Mouse (Mus musculus): Measurements from ENCODE around the gene Sgsm1. TPM values are rescaled to one million over a fixed set of nuclear protein-coding genes. Genes with fewer than 3 reads are reported as not detected.

Sgsm1 gene
- polyA plus RNA-seq (2012; ENCODE audit: insufficient read depth, insufficient read length, low replicate concordance, missing spikeins), result not detected in 2 replicates

DNA sequence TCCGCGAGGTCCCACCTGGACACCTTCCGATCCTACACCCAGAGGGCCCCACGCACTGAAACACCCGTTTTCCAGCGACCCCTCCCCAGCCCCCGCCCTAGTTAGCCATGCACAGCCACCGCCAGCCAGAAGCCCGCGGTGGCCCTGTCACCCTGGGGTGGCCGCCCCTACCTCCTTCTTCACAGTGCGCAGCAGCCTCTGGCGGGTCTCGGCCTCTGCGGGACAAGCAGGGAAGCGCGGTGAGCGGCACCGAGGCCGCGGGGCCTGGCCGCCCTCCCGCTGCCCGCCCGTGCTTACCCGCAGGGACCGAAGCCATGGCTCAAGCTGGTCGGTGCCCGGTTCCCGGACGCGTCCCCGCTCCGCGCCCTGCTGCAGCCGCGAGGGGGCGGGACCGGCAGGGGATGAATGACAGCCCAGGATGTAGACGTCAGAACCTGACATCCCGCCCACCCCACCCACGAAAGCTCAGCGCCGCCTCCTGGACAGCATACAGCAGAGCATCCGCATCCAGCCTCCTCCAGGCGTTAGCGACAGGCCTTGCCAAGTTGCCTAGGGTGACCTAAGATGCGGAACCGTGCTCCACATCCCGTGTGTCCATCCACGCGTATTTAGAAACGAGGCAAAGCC, at the start of gene Sgsm1:
Gene Sgsm1 (minus strand): TSS at position 410 of the 627 bp plus-strand sequence.
- WGBS, result 1% methylated on average over 53 of the region's 53 CpGs

DNA sequence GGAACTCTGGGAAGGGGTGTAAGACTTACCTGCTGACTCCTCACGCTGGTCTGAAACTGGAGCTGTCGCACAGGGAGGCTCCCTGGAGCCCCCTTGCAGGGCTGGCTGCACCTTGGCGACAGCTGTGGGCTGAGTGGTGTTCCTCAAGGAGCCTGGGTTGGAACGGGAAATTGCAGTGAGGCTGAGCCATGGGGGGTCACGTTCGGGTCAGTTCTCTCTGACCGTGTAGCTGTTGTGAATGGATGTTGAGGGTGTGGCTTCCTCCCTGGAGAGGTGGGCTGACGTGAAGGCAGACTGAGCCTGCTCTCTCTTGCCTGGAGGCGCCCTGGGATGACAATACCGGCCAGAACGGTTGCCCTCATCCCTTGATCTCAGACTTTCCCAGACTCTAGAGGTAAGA, 48.2 kb upstream of the Sgsm1 start:
- H3K4me1 ChIP-seq (ENCODE audit: control insufficient read depth, insufficient read depth, low read length), result peaks cover 12% of the 10 kb centered on the region
- H3K4me3 ChIP-seq (ENCODE audit: insufficient read depth, low read depth, low read length), result no peak overlapping the region
- no peak overlapping the region for H3K27ac ChIP-seq (ENCODE audit: insufficient read depth, low read depth, low read length)
- TF ChIP-seq CTCF (IDR thresholded peaks at IDR 0.05; ENCODE audit: insufficient read depth, low read depth, low read length) (no peak), POLR2A (IDR thresholded peaks at IDR 0.05; ENCODE audit: insufficient read depth, low read depth, low read length) (no peak)
- 48% methylated on average over 11 of the region's 11 CpGs for WGBS

More for the DNA sequence above, at the start of gene Sgsm1:
- Histone ChIP-seq H3K4me1 (ENCODE audit: control insufficient read depth, insufficient read depth, low read length) (peaks cover 37% of the 10 kb centered on the region), H3K4me3 (ENCODE audit: insufficient read depth, low read depth, low read length) (peak within 1 kb of the TSS; percentile 85), H3K27ac (ENCODE audit: insufficient read depth, low read depth, low read length) (peak within 1 kb of the TSS; percentile 92)
- TF ChIP-seq POLR2A (IDR thresholded peaks at IDR 0.05; ENCODE audit: insufficient read depth, low read depth, low read length) (peak; percentile 76), CTCF (IDR thresholded peaks at IDR 0.05; ENCODE audit: insufficient read depth, low read depth, low read length) (0 out of 2 replicates have a peak, but pooled peaks have one; percentile 12)

DNA sequence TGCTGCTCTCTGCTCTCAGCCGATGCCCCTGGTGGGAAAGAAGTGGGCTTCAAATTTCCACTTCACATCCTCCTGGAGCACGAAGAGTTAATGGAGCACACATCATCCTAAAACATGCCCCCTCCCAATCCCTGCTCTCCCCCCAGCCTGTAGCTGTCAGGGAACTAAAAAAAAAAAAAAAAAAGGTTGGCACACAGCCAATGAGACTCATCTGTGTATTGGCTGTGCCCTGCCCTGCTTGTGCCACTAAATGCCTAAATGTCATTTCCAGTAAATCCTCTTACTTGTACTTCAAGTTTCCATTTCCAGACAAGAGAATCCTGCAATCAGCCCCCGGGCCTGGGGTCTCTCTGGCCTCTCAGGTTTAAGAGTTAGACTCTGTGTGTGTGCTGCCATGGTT, 47.1 kb upstream of the Sgsm1 start:
- no peak for TF ChIP-seq CTCF (IDR thresholded peaks at IDR 0.05; ENCODE audit: insufficient read depth, low read depth, low read length)
- no peak for TF ChIP-seq POLR2A (IDR thresholded peaks at IDR 0.05; ENCODE audit: insufficient read depth, low read depth, low read length)
- H3K4me3 ChIP-seq (ENCODE audit: insufficient read depth, low read depth, low read length), result no peak overlapping the region
- no peak overlapping the region for H3K27ac ChIP-seq (ENCODE audit: insufficient read depth, low read depth, low read length)
- peaks cover 14% of the 10 kb centered on the region for H3K4me1 ChIP-seq (ENCODE audit: control insufficient read depth, insufficient read depth, low read length)
- 44% methylated on average over 3 of the region's 3 CpGs for WGBS

DNA sequence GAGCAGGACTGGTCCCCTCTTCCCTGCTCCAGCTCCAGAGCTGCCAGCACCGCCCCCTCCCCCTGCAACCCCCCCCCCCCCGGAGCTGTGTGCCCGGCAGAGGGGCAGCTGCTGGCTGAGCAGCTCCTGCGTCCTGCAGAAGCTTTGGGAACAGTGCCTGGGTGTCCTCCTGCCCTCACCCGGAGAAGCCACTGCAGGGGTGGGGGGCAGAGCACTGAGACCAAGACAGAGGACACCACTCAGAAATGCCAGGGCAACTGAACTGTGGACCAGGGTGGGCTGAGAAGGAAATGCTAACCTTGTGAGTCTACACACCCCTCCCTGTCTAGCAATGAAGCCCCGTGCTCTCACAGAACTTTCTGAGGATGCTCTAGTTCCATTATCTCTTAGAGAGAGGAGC, 46.6 kb upstream of the Sgsm1 start, which contains the start of gene Aym1:
Gene Aym1 (plus strand): TSS at position 109 of the 400 bp plus-strand sequence.
- H3K4me3 ChIP-seq (ENCODE audit: insufficient read depth, low read depth, low read length), result no peak within 1 kb of the TSS
- H3K27ac ChIP-seq (ENCODE audit: insufficient read depth, low read depth, low read length), result no peak within 1 kb of the TSS
- TF ChIP-seq POLR2A (IDR thresholded peaks at IDR 0.05; ENCODE audit: insufficient read depth, low read depth, low read length), result no peak
- TF ChIP-seq CTCF (IDR thresholded peaks at IDR 0.05; ENCODE audit: insufficient read depth, low read depth, low read length), result no peak
- WGBS, result 35% methylated on average over 5 of the region's 6 CpGs
- H3K4me1 ChIP-seq (ENCODE audit: control insufficient read depth, insufficient read depth, low read length), result peaks cover 15% of the 10 kb centered on the region

DNA sequence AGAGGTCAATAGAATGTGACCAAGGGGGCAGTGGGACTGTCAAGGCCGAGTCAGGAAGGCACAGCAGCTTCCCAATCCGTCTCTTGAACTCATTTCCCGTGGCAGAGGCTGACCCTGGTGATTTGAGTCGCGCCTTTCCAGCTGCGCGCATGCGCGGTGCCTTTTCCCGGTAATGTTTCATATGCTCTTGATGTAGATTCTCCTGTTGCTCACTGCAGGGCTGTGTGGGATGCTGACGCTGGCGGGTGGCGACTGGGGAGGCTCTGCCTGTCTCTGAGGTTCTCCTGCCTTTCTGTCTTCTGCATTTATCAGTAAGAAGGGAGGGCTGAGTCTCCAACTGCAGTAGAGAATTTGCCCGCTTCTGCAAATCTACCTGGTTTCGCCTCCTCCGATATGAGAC, 43.7 kb upstream of the Sgsm1 start:
- TF ChIP-seq CTCF (IDR thresholded peaks at IDR 0.05; ENCODE audit: insufficient read depth, low read depth, low read length) (no peak), POLR2A (IDR thresholded peaks at IDR 0.05; ENCODE audit: insufficient read depth, low read depth, low read length) (no peak)
- 45% methylated on average over 16 of the region's 16 CpGs for WGBS
- Histone ChIP-seq H3K4me1 (ENCODE audit: control insufficient read depth, insufficient read depth, low read length) (peaks cover 20% of the 10 kb centered on the region), H3K4me3 (ENCODE audit: insufficient read depth, low read depth, low read length) (no peak overlapping the region), H3K27ac (ENCODE audit: insufficient read depth, low read depth, low read length) (no peak overlapping the region)

DNA sequence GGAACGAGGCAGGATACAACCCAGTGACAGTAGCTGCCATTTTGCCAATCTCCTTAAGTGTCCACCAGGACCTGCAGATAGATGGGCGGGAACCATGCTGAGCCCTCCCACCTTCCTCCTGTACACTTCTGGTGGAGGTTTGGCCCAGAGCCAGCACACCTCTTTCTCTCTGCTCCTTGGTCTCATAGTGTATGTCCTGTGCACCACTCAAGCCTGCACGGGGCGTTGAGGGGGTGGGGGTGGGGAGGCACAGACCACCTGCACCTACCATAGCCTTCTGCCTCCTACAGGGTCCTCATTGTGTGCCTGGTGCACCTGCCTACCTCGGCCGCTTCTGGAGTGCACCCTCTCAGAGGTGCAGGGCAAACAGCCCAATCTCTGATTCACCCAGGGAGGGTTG, 42.0 kb upstream of the Sgsm1 start:
- Histone ChIP-seq H3K27ac (ENCODE audit: insufficient read depth, low read depth, low read length) (no peak overlapping the region), H3K4me1 (ENCODE audit: control insufficient read depth, insufficient read depth, low read length) (peaks cover 22% of the 10 kb centered on the region), H3K4me3 (ENCODE audit: insufficient read depth, low read depth, low read length) (no peak overlapping the region)
- WGBS, result 68% methylated on average over 6 of the region's 6 CpGs
- TF ChIP-seq CTCF (IDR thresholded peaks at IDR 0.05; ENCODE audit: insufficient read depth, low read depth, low read length) (no peak), POLR2A (IDR thresholded peaks at IDR 0.05; ENCODE audit: insufficient read depth, low read depth, low read length) (no peak)

DNA sequence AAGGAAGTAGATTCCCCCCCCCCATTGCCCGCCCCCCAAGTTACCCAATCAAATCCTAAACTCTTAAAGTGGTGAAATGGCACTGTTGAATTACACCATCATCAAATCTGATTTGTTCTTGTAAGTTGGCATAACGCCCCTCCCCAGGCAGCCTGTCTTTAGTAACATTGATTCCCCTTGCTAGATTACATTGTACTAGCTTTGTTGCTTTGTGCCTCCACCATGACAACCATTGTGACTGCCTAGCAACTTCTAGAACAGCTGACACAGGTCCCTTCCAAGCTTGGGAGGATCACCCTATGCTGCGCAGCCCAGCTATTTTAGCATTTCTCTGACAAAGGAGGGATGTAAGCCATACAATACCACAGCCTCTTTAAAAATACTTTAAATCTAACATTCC, 41.2 kb upstream of the Sgsm1 start:
- TF ChIP-seq CTCF (IDR thresholded peaks at IDR 0.05; ENCODE audit: insufficient read depth, low read depth, low read length), result no peak
- no peak for TF ChIP-seq POLR2A (IDR thresholded peaks at IDR 0.05; ENCODE audit: insufficient read depth, low read depth, low read length)
- H3K4me1 ChIP-seq (ENCODE audit: control insufficient read depth, insufficient read depth, low read length), result peaks cover 18% of the 10 kb centered on the region
- WGBS, result 42% methylated on average over 3 of the region's 3 CpGs

DNA sequence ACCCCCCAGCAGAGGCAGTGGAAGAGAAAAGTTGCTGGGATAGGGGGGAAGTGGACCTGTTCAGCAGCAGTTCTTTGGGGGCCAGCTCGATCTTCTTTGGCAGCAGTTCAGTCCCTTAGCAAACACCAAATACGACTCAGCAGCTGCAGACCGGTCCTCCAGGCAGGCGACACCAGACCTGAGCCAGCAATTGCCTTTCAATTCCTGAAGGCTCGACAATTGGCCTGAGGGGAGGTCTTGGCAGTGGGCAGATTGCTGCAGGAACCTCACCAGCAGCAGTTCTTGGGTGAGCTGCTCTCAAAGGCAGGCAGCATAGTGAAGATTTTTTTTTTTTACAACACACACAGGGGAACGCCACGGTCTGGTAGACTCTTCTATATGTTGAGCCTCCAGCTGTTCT, 39.2 kb upstream of the Sgsm1 start:
- H3K4me1 ChIP-seq (ENCODE audit: control insufficient read depth, insufficient read depth, low read length), result peaks cover 29% of the 10 kb centered on the region
- TF ChIP-seq POLR2A (IDR thresholded peaks at IDR 0.05; ENCODE audit: insufficient read depth, low read depth, low read length) (no peak), CTCF (IDR thresholded peaks at IDR 0.05; ENCODE audit: insufficient read depth, low read depth, low read length) (no peak)
- H3K27ac ChIP-seq (ENCODE audit: insufficient read depth, low read depth, low read length), result no peak overlapping the region
- WGBS, result 44% methylated on average over 7 of the region's 7 CpGs
- no peak overlapping the region for H3K4me3 ChIP-seq (ENCODE audit: insufficient read depth, low read depth, low read length)

More for the DNA sequence above, 41.2 kb upstream of the Sgsm1 start:
- no peak overlapping the region for H3K4me3 ChIP-seq (ENCODE audit: insufficient read depth, low read depth, low read length)
- H3K27ac ChIP-seq (ENCODE audit: insufficient read depth, low read depth, low read length), result no peak overlapping the region

DNA sequence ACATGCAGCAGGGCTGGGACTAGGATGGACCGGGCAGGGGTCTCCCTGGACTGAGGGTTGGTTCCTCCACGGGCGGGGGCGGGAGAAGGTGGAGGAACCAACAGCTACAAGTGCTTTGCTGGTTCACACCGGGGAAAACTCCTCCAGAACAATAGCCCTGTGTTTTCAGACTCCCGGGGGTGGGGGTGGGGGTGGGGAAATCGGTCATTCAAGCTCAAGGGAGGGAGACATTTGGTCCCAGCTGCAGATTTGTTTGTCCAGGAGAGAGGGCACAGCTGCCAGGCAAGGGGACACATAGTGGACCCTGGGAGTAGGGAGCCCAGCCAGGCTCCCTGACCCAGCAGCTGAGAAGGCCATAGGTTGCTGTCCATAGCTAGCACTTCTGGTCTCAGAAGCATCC, 38.6 kb upstream of the Sgsm1 start:
- Histone ChIP-seq H3K4me1 (ENCODE audit: control insufficient read depth, insufficient read depth, low read length) (peaks cover 29% of the 10 kb centered on the region), H3K4me3 (ENCODE audit: insufficient read depth, low read depth, low read length) (no peak overlapping the region), H3K27ac (ENCODE audit: insufficient read depth, low read depth, low read length) (no peak overlapping the region)
- TF ChIP-seq CTCF (IDR thresholded peaks at IDR 0.05; ENCODE audit: insufficient read depth, low read depth, low read length), result no peak
- no peak for TF ChIP-seq POLR2A (IDR thresholded peaks at IDR 0.05; ENCODE audit: insufficient read depth, low read depth, low read length)
- 11% methylated on average over 7 of the region's 7 CpGs for WGBS
